Mouse (Mus musculus): ENCODE results near the gene Pex5l. TPM values are rescaled to one million over a fixed set of nuclear protein-coding genes. Genes with fewer than 3 reads are reported as not detected.

Gene Pex5l
- total and polyA plus RNA-seq, 3 experiments: not detected

GRCm38 (mm10) chr3:33060343-33060937 is 82.6 kb downstream of the Pex5l start:
- Histone ChIP-seq H3K4me3 (ENCODE audit: control insufficient read depth in 1 of 2, insufficient read depth in 1 of 2, low read depth in 2 of 2, low read length in 2 of 2) (no peak overlapping the region), H3K9me3 (replicated peaks; ENCODE audit: insufficient read depth, low read length) (no peaks in the 10 kb centered on the region), H3K27ac (ENCODE audit: control insufficient read depth, low read depth, low read length) (no peak overlapping the region), H3K36me3 (ENCODE audit: control insufficient read depth in 1 of 2, insufficient read depth in 2 of 2, low read length in 2 of 2) (no peaks in the 10 kb centered on the region), H3K4me1 (ENCODE audit: control insufficient read depth in 1 of 2, insufficient read depth in 2 of 2, low read length in 2 of 2) (no peaks in the 10 kb centered on the region), H3K79me2 (ENCODE audit: control insufficient read depth, insufficient read depth, low read length, poor library complexity) (no peaks in the 10 kb centered on the region), H3K9ac (ENCODE audit: control insufficient read depth, low read depth, low read length, poor library complexity, severe bottlenecking) (no peak overlapping the region), H3K27me3 (ENCODE audit: control insufficient read depth in 1 of 2, insufficient read depth in 2 of 2, low read length in 2 of 2) (no peaks in the 10 kb centered on the region)
- no peak for DNase-seq (ENCODE audit: low read depth, low spot score)
- TF ChIP-seq SMC3 (IDR thresholded peaks at IDR 0.05; ENCODE audit: low read depth, low read length): no peak
- TF ChIP-seq MYB (IDR thresholded peaks at IDR 0.05; ENCODE audit: low read depth, low read length): no peak
- no peak for TF ChIP-seq CTCF (IDR thresholded peaks at IDR 0.05 in 2 of 3, conservative IDR thresholded peaks at IDR 0.05 in 1 of 3; ENCODE audit: control insufficient read depth in 1 of 3, insufficient read depth in 1 of 3, low read depth in 2 of 3, low read length in 3 of 3, poor library complexity in 1 of 3, severe bottlenecking in 1 of 3)
- no peak for TF ChIP-seq ELF1 (IDR thresholded peaks at IDR 0.05; ENCODE audit: low read depth, low read length)
- no peak for TF ChIP-seq TBP (IDR thresholded peaks at IDR 0.05; ENCODE audit: low read depth, low read length)
- TF ChIP-seq BHLHE40 (IDR thresholded peaks at IDR 0.05; ENCODE audit: borderline replicate concordance, low read depth, low read length): no peak
- no peak for TF ChIP-seq POLR2AphosphoS2 (IDR thresholded peaks at IDR 0.05; ENCODE audit: low read length)
- no peak for TF ChIP-seq MEF2A (IDR thresholded peaks at IDR 0.05; ENCODE audit: extremely low read depth, insufficient replicate concordance, low read depth, low read length, poor library complexity, severe bottlenecking)

GRCm38 (mm10) chr3:33048304-33048703 is 94.7 kb downstream of the Pex5l start:
- Histone ChIP-seq H3K36me3 (ENCODE audit: control insufficient read depth in 1 of 2, insufficient read depth in 2 of 2, low read length in 2 of 2) (no peaks in the 10 kb centered on the region), H3K9ac (ENCODE audit: control insufficient read depth, low read depth, low read length, poor library complexity, severe bottlenecking) (no peak overlapping the region), H3K27ac (ENCODE audit: control insufficient read depth, low read depth, low read length) (no peak overlapping the region), H3K79me2 (ENCODE audit: control insufficient read depth, insufficient read depth, low read length, poor library complexity) (no peaks in the 10 kb centered on the region), H3K4me3 (ENCODE audit: control insufficient read depth in 1 of 2, insufficient read depth in 1 of 2, low read depth in 2 of 2, low read length in 2 of 2) (no peak overlapping the region), H3K27me3 (ENCODE audit: control insufficient read depth in 1 of 2, insufficient read depth in 2 of 2, low read length in 2 of 2) (no peaks in the 10 kb centered on the region), H3K9me3 (replicated peaks; ENCODE audit: insufficient read depth, low read length) (no peaks in the 10 kb centered on the region), H3K4me1 (ENCODE audit: control insufficient read depth in 1 of 2, insufficient read depth in 2 of 2, low read length in 2 of 2) (no peaks in the 10 kb centered on the region)
- TF ChIP-seq BHLHE40 (IDR thresholded peaks at IDR 0.05; ENCODE audit: borderline replicate concordance, low read depth, low read length) (no peak), CHD2 (IDR thresholded peaks at IDR 0.05; ENCODE audit: low read length) (no peak), MYC (IDR thresholded peaks at IDR 0.05; ENCODE audit: low read depth, low read length) (no peak), MAFK (IDR thresholded peaks at IDR 0.05; ENCODE audit: borderline replicate concordance, low read depth, low read length) (no peak), TBP (IDR thresholded peaks at IDR 0.05; ENCODE audit: low read depth, low read length) (no peak), USF1 (IDR thresholded peaks at IDR 0.05; ENCODE audit: low read depth, low read length) (no peak), SIN3A (IDR thresholded peaks at IDR 0.05; ENCODE audit: low read length) (no peak), ELF1 (IDR thresholded peaks at IDR 0.05; ENCODE audit: low read depth, low read length) (no peak), HCFC1 (IDR thresholded peaks at IDR 0.05; ENCODE audit: low read depth, low read length) (no peak), NRF1 (IDR thresholded peaks at IDR 0.05; ENCODE audit: insufficient read depth, low read depth, low read length, poor library complexity, severe bottlenecking) (no peak), MYB (IDR thresholded peaks at IDR 0.05; ENCODE audit: low read depth, low read length) (no peak), KAT2A (conservative IDR thresholded peaks at IDR 0.05; ENCODE audit: low read depth, low read length) (no peak)
- DNase-seq (ENCODE audit: low read depth, low spot score): no peak
